13 mouse cellular contexts compared by ENCODE assay signal in the genomic region with DNA sequence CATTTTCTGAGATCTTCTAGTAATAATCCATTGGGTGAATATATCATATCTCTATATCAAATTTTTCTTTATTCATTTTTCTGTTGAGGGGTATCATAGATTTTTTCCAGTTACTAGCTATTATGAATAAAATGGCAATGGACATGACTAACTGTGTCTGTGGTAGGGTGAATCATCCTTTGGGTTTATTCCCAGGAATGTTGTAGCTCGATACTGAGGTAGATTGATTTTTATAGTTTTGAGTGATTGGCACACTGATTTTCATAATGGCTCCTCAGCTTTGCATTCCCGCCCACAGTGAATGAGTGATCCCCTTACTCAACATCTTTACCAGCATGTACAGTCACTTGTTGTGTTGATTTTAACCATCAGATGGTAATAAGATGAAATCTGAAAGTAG.
"Had no signal": no experiment of that assay in that cellular context is flagged by ENCODE, and none has a peak within 500 bp of the region (broad histone marks: within the 10 kb centered on the region; RNA-seq: fewer than 3 reads in every experiment).

No protein-coding gene starts in this region.

- DNase-seq: lung, adult 18-20 months; lung, embryonic 14.5 days; lung, postnatal 10 days; lung, postnatal 4 days; midbrain, embryonic 14.5 days; retina, postnatal 1 day; right cerebral cortex, adult 18-20 months; right cerebral cortex, postnatal 25 days; right cerebral cortex, postnatal 4 days; spleen, adult 18-20 months; thymus, adult 18-20 months; thymus, postnatal 25 days; thymus, postnatal 4 days had no signal
